Mouse (Mus musculus) limb, embryonic 13.5 days (tissue): ENCODE measurements at regions not wholly inside any gene's neighbourhood (a gene's known extent, or its start where the extent isn't known, plus 50 kb on each side); places are given as distances from the start of the nearest gene placed in this dataset.

Source experiments
- ATAC-seq: fragments of 200-750 bp; cut with Nextera tagmentation; 2 replicates; pipeline ENCODE4 v1.8.0; 2017; ENCODE audit warnings: low read depth, moderate number of reproducible peaks, moderate TSS enrichment; ENCODE audit not compliant: low FRiP score
- H3K27ac ChIP-seq: fragments of 300-500 bp; sonication (generic); 2 replicates; pipeline ENCODE4 v1.5.1; 2015; ENCODE audit warnings: inconsistent platforms, mild to moderate bottlenecking, moderate library complexity
- H3K27me3 ChIP-seq: fragments of 300-500 bp; sonication (generic); 2 replicates; pipeline ENCODE4 v1.6.1; 2015; ENCODE audit warnings: mild to moderate bottlenecking, inconsistent platforms
- H3K36me3 ChIP-seq: fragments of 300-500 bp; sonication (generic); 2 replicates; pipeline ENCODE4 v1.6.1; 2015; ENCODE audit warnings: inconsistent platforms, mild to moderate bottlenecking, moderate library complexity
- H3K4me1 ChIP-seq: fragments of 300-500 bp; sonication (generic); 2 replicates; pipeline ENCODE4 v1.6.1; 2015; ENCODE audit warnings: inconsistent platforms
- H3K4me2 ChIP-seq: fragments of 300-500 bp; sonication (generic); replicated peaks from 2 replicates; pipeline ENCODE4 v1.6.1; 2015; ENCODE audit warnings: inconsistent platforms, mild to moderate bottlenecking, moderate library complexity
- H3K4me3 ChIP-seq: fragments of 300-500 bp; sonication (generic); 2 replicates; pipeline ENCODE4 v1.5.1; 2015; ENCODE audit warnings: moderate library complexity, mild to moderate bottlenecking, inconsistent platforms
- H3K9ac ChIP-seq: fragments of 300-500 bp; sonication (generic); 2 replicates; pipeline ENCODE4 v1.6.1; 2015; ENCODE audit warnings: mild to moderate bottlenecking, inconsistent platforms
- H3K9me3 ChIP-seq: fragments of 300-500 bp; sonication (generic); 2 replicates; pipeline ENCODE4 v1.6.1; 2016; ENCODE audit warnings: inconsistent platforms
- WGBS: fragments of 180-500 bp; shearing (Covaris S2); methylation state at CpG from one replicate; pipeline ENCODE4 v1.1.7; 2015; 5-methylcytosine and 5-hydroxymethylcytosine counted together

DNA sequence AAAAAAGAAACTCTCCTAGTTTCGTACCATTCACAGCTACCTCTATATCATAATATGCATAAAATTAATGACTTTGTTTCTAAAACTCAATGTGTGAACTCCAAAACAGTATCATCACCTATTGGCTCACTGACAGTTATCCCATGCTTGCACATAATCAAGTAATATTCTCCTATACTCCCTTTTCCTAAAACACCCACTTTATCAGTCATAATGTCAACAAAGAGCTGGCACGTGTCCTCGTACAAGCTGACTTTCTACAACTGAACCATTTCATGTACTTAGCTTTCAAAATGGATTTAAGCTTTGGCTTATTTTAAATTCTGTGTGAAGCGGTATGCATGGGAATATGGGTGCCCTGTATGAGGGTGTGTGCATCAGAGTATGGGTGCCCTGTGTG is 58.0 kb upstream of the Golim4 start:
- no peak for ATAC-seq

DNA sequence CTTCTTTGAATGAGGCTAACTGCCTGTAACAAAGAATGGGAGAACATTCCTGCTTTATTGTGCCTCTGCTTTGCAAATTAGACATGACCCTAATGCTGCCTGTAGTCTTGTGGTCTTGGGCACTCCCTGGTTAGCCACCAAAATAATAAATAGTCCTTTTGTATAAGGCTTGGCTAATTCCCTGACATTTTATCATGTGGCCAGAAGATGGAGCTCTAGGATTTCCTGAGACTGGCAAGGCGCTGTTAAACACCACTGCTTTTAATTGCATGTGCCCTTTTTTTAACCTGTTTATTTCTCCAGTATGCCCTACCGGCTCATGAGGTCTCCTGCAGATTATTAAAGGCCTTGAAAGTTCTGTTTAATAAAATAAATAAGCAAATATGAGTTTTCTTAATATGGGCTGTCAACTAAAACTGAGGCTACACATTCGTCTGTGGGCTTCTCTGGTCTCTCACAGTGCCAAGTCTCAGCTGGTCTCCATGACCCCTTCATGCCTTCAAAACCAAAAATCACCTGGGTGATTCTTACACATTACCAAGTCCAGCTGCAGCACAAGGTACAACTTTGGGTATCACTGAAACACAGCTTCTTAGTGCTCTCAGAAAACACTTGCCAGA is 51.9 kb upstream of the Golim4 start:
- ATAC-seq, result peak; percentile 32; the same call in 1 of the 2 replicates
- no peaks in the 10 kb centered on the region for H3K4me1 ChIP-seq
- H3K36me3 ChIP-seq, result no peaks in the 10 kb centered on the region
- no peaks in the 10 kb centered on the region for H3K9me3 ChIP-seq
- WGBS, result 16% methylated on average over 3 of the region's 3 CpGs
- no peaks in the 10 kb centered on the region for H3K27me3 ChIP-seq
- H3K4me2 ChIP-seq, result no peak overlapping the region
- no peak overlapping the region for H3K27ac ChIP-seq
- no peak overlapping the region for H3K9ac ChIP-seq
- H3K4me3 ChIP-seq, result no peak overlapping the region

More for the DNA sequence above, 58.0 kb upstream of the Golim4 start:
- Histone ChIP-seq H3K27me3 (no peaks in the 10 kb centered on the region), H3K36me3 (no peaks in the 10 kb centered on the region), H3K9me3 (no peaks in the 10 kb centered on the region), H3K4me2 (no peak overlapping the region), H3K4me1 (no peaks in the 10 kb centered on the region), H3K27ac (no peak overlapping the region), H3K4me3 (no peak overlapping the region), H3K9ac (no peak overlapping the region)
- WGBS, result 84% methylated on average over 4 of the region's 4 CpGs
